11 mouse cellular contexts compared by ENCODE assay signal in genomic region chr10:93376457-93376941, GRCm38 (mm10).
DNase-seq lines count a peak whose midpoint lies in the region; ATAC-seq lines count a peak whose summit lies in the region.
"Had no signal": no experiment of that assay in that cellular context is flagged by ENCODE, and none has a peak within 500 bp of the region (broad histone marks: within the 10 kb centered on the region; RNA-seq: fewer than 3 reads in every experiment).

No protein-coding gene starts in this region.

- peak overlapping the region; percentile 61 for H3K27ac ChIP-seq in heart, embryonic 13.5 days (replicated peaks)
- H3K27ac ChIP-seq: hindbrain, embryonic 13.5 days; limb, embryonic 12.5 days had no signal

- H3K27me3 ChIP-seq in heart, embryonic 13.5 days (replicated peaks), result no peaks in the 10 kb centered on the region
- H3K27me3 ChIP-seq: hindbrain, embryonic 13.5 days; limb, embryonic 12.5 days had no signal

- no peak for ATAC-seq in heart, embryonic 13.5 days (ENCODE audit: extremely low read depth, insufficient number of reproducible peaks, low FRiP score, low TSS enrichment)
- ATAC-seq in megakaryocyte-erythroid progenitor cell, adult 5-6 weeks (replicated peaks; ENCODE audit: low FRiP score, low TSS enrichment, poor library complexity, severe bottlenecking), result peak; percentile 83

- H3K4me3 ChIP-seq in heart, embryonic 13.5 days, result no peak overlapping the region
- H3K4me3 ChIP-seq: erythroblast, embryonic 14.5 days; hindbrain, embryonic 13.5 days; limb, embryonic 12.5 days had no signal

- no peaks in the 10 kb centered on the region for H3K36me3 ChIP-seq in heart, embryonic 13.5 days
- H3K36me3 ChIP-seq: hindbrain, embryonic 13.5 days; limb, embryonic 12.5 days had no signal

- WGBS in heart, embryonic 13.5 days, result 57% methylated on average over 7 of the region's 7 CpGs

- peak; percentile 57 for DNase-seq in kidney, adult 11 months
- DNase-seq in kidney, postnatal 4 days, result no peak
- peak; percentile 35 for DNase-seq in kidney, postnatal 10 days
- DNase-seq in layer of hippocampus, postnatal 25 days (ENCODE audit: extremely low spot score in 1 of 2, low spot score in 1 of 2), result no peak
- no peak for DNase-seq in adrenal gland, adult 8-10 months
- DNase-seq: cerebellum, adult 9-10 months had no signal

- no peak overlapping the region for H3K9ac ChIP-seq in heart, embryonic 13.5 days
- H3K9ac ChIP-seq: hindbrain, embryonic 13.5 days; limb, embryonic 12.5 days had no signal

- no peak overlapping the region for H3K4me2 ChIP-seq in heart, embryonic 13.5 days
- H3K4me2 ChIP-seq: hindbrain, embryonic 13.5 days; limb, embryonic 12.5 days had no signal

- H3K4me1 ChIP-seq in heart, embryonic 13.5 days, result peaks cover 12% of the 10 kb centered on the region

- no peaks in the 10 kb centered on the region for H3K9me3 ChIP-seq in heart, embryonic 13.5 days
- H3K9me3 ChIP-seq: hindbrain, embryonic 13.5 days had no signal

Comparison
In these comparisons a context has a peak if more than half of its experiments do, and no peak if none do; other contexts are left out.
1. DNase-seq: peak in kidney, adult 11 months (single experiment) and kidney, postnatal 10 days (single experiment); none in kidney, postnatal 4 days (0 of 2), layer of hippocampus, postnatal 25 days (0 of 2) and adrenal gland, adult 8-10 months (single experiment).